Mouse (Mus musculus) MEL (cell line): ENCODE measurements around the gene Ppm1m. TPM values are rescaled to one million over a fixed set of nuclear protein-coding genes. Genes with fewer than 3 reads are reported as not detected.

Source experiments
- DNase-seq: peaks from one replicate; pipeline ENCODE4 v3.0.0; 2011; ENCODE audit warnings: low read depth, low spot score
- H3K27ac ChIP-seq: 2 replicates; pipeline ENCODE4 v1.5.1; 2012; ENCODE audit warnings: low read depth, mild to moderate bottlenecking, control low read depth, low read length, moderate library complexity; ENCODE audit not compliant: control insufficient read depth
- H3K27me3 ChIP-seq, 2 experiments: fragments of 150-350 bp in 1 of 2; sonication (generic) in 1 of 2; 2 replicates each; pipeline ENCODE4 v1.6.1; 2012; ENCODE audit warnings: low read length in 2 of 2, mild to moderate bottlenecking in 2 of 2, improper control_type of control experiment in 1 of 2, moderate library complexity in 1 of 2; ENCODE audit not compliant: insufficient read depth in 2 of 2, control insufficient read depth in 1 of 2
- H3K36me3 ChIP-seq, 2 experiments: 2 replicates each; pipeline ENCODE4 v1.6.1; 2012 to 2014; ENCODE audit warnings: low read length in 2 of 2, improper control_type of control experiment in 1 of 2, inconsistent platforms in 1 of 2, mild to moderate bottlenecking in 1 of 2; ENCODE audit not compliant: insufficient read depth in 2 of 2, control insufficient read depth in 1 of 2
- H3K4me1 ChIP-seq, 2 experiments: fragments of 150-350 bp in 1 of 2; sonication (generic) in 1 of 2; 2 replicates each; pipeline ENCODE4 v1.6.1; 2012; ENCODE audit warnings: low read length in 2 of 2, improper control_type of control experiment in 1 of 2, mild to moderate bottlenecking in 1 of 2; ENCODE audit not compliant: insufficient read depth in 2 of 2, control insufficient read depth in 1 of 2
- H3K4me3 ChIP-seq, 2 experiments: fragments of 150-350 bp in 1 of 2; sonication (generic) in 1 of 2; 2 replicates each; pipeline ENCODE4 v1.5.1; 2012; ENCODE audit warnings: low read depth in 2 of 2, low read length in 2 of 2, mild to moderate bottlenecking in 2 of 2, moderate library complexity in 2 of 2, control low read depth in 1 of 2, improper control_type of control experiment in 1 of 2; ENCODE audit not compliant: control insufficient read depth in 1 of 2, insufficient read depth in 1 of 2
- H3K79me2 ChIP-seq: 2 replicates; pipeline ENCODE4 v1.6.1; 2012; ENCODE audit warnings: mild to moderate bottlenecking, low read length, moderate library complexity; ENCODE audit not compliant: control insufficient read depth, poor library complexity, insufficient read depth
- H3K9ac ChIP-seq: 2 replicates; pipeline ENCODE4 v1.6.1; 2012; ENCODE audit warnings: low read depth, mild to moderate bottlenecking, control low read depth, low read length, moderate library complexity; ENCODE audit not compliant: control insufficient read depth, poor library complexity, severe bottlenecking
- H3K9me3 ChIP-seq: fragments of 150-350 bp; sonication (generic); replicated peaks from 2 replicates; pipeline ENCODE4 v1.6.1; 2012; ENCODE audit warnings: mild to moderate bottlenecking, low read length, improper control_type of control experiment, moderate library complexity; ENCODE audit not compliant: insufficient read depth
- CTCF ChIP-seq, 3 experiments: IDR thresholded peaks in 2 of 3; conservative IDR thresholded peaks in 1 of 3; 2 replicates each; pipeline ENCODE4 v1.5.1; 2011 to 2012; ENCODE audit warnings: low read length in 3 of 3, low read depth in 2 of 3, mild to moderate bottlenecking in 2 of 3, improper control_type of control experiment in 1 of 3, inconsistent platforms in 1 of 3, mixed read lengths in 1 of 3, moderate library complexity in 1 of 3; ENCODE audit not compliant: control insufficient read depth in 1 of 3, insufficient read depth in 1 of 3, poor library complexity in 1 of 3, severe bottlenecking in 1 of 3
- E2F4 ChIP-seq: IDR thresholded peaks from 2 replicates; pipeline ENCODE4 v1.6.1; 2011; ENCODE audit warnings: low read depth, low read length, improper control_type of control experiment, borderline replicate concordance
- GABPA ChIP-seq: IDR thresholded peaks from 2 replicates; pipeline ENCODE4 v1.6.1; 2012; ENCODE audit warnings: low read depth, mild to moderate bottlenecking, inconsistent platforms, low read length, improper control_type of control experiment, moderate library complexity
- JUND ChIP-seq: IDR thresholded peaks from 2 replicates; pipeline ENCODE4 v1.6.1; 2011; ENCODE audit warnings: low read depth, mild to moderate bottlenecking, improper control_type of control experiment, low read length
- KAT2A ChIP-seq: conservative IDR thresholded peaks from 2 replicates; pipeline ENCODE4 v1.6.1; 2012; ENCODE audit warnings: low read depth, low read length, improper control_type of control experiment, inconsistent platforms
- MAZ ChIP-seq: IDR thresholded peaks from 2 replicates; pipeline ENCODE4 v1.6.1; 2012; ENCODE audit warnings: low read depth, mild to moderate bottlenecking, inconsistent platforms, low read length, improper control_type of control experiment
- MYB ChIP-seq: IDR thresholded peaks from 2 replicates; pipeline ENCODE4 v1.6.1; 2011; ENCODE audit warnings: mild to moderate bottlenecking, low read depth, low read length, improper control_type of control experiment
- MYC ChIP-seq: IDR thresholded peaks from 2 replicates; pipeline ENCODE4 v1.6.1; 2011; ENCODE audit warnings: low read depth, mild to moderate bottlenecking, low read length, improper control_type of control experiment, moderate library complexity
- NELFE ChIP-seq: IDR thresholded peaks from 2 replicates; pipeline ENCODE4 v1.6.1; 2011; ENCODE audit warnings: low read depth, low read length, improper control_type of control experiment
- POLR2AphosphoS2 ChIP-seq: IDR thresholded peaks from 2 replicates; pipeline ENCODE4 v1.6.1; 2011; ENCODE audit warnings: low read length, improper control_type of control experiment
- POLR2AphosphoS5 ChIP-seq: IDR thresholded peaks from 2 replicates; pipeline ENCODE4 v1.6.1; 2012; ENCODE audit warnings: low read depth, borderline replicate concordance, mild to moderate bottlenecking, inconsistent platforms, low read length, moderate library complexity, mixed read lengths
- RCOR1 ChIP-seq: IDR thresholded peaks from 2 replicates; pipeline ENCODE4 v1.6.1; 2012; ENCODE audit warnings: low read depth, mild to moderate bottlenecking, inconsistent platforms, low read length, improper control_type of control experiment
- SMC3 ChIP-seq: IDR thresholded peaks from 2 replicates; pipeline ENCODE4 v1.6.1; 2011; ENCODE audit warnings: low read depth, low read length, improper control_type of control experiment
- TAL1 ChIP-seq: IDR thresholded peaks from 2 replicates; pipeline ENCODE4 v1.6.1; 2012; ENCODE audit warnings: mild to moderate bottlenecking, inconsistent platforms, low read length, moderate library complexity, mixed read lengths
- TCF12 ChIP-seq: IDR thresholded peaks from 2 replicates; pipeline ENCODE4 v1.6.1; 2014; ENCODE audit warnings: low read depth, mild to moderate bottlenecking, inconsistent platforms, low read length, improper control_type of control experiment, moderate library complexity
- USF2 ChIP-seq, 2 experiments: IDR thresholded peaks; 2 replicates each; pipeline ENCODE4 v1.6.1; 2011 to 2012; ENCODE audit warnings: improper control_type of control experiment in 2 of 2, low read length in 2 of 2, borderline replicate concordance in 1 of 2, inconsistent platforms in 1 of 2, low read depth in 1 of 2, mild to moderate bottlenecking in 1 of 2; ENCODE audit not compliant: insufficient read depth in 1 of 2
- ZC3H11A ChIP-seq: IDR thresholded peaks from 2 replicates; pipeline ENCODE4 v1.6.1; 2012; ENCODE audit warnings: low read depth, mild to moderate bottlenecking, inconsistent platforms, low read length, improper control_type of control experiment
- ZNF384 ChIP-seq: IDR thresholded peaks from 2 replicates; pipeline ENCODE4 v1.6.1; 2012; ENCODE audit warnings: low read depth, mild to moderate bottlenecking, inconsistent platforms, low read length, improper control_type of control experiment
- polyA plus RNA-seq, 2 experiments: library from polyadenylated mRNA; stranded (reverse) in 1 of 2; unstranded in 1 of 2; fragments of >175 nt in 1 of 2; fragments of >200 nt in 1 of 2; gene quantifications; 2 replicates each; pipeline versions ENCODE4 v1.2.1 to v1.2.4; 2012; ENCODE audit warnings: low replicate concordance in 2 of 2, low read depth in 1 of 2; ENCODE audit not compliant: insufficient read length in 2 of 2, insufficient read depth in 1 of 2, missing spikeins in 1 of 2
- total RNA-seq: library from RNA; depleted of rRNA; stranded (reverse); fragments of 300-350 nt; gene quantifications from 2 replicates; pipeline ENCODE4 v1.2.3, GENCODE M21; 2012

The Ppm1m gene
- total and polyA plus RNA-seq, 3 experiments: 34.2 to 47.2 TPM; not detected in 1

DNA sequence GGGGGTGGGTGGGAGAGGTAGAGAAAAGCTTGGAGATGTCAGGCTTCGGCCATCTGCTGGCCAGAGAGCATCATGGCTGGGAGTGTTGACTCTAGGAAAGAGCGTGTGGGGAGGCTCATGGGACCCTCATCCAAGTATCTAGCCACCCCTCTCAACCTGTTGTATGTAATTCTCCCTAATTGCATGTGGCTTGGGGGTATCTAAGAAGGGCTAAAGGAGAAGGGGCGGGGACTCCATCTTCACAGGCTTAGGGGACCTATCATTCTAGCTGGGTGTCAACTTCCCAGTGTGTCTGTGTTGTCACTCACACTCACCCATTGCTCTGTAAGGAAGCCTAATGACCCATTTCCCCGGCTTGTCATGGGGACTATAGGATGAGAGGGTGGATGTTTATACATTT, 32.3 kb upstream of the Ppm1m start:
- Histone ChIP-seq H3K36me3 (no peaks in the 10 kb centered on the region; a peak in 1 of 4 replicates), H3K4me3 (no peak overlapping the region)
- TF ChIP-seq USF2 (IDR thresholded peaks at IDR 0.05; ENCODE audit: borderline replicate concordance in 1 of 2, insufficient read depth in 1 of 2, low read depth in 1 of 2, low read length in 2 of 2) (no peak), JUND (no peak), ZNF384 (no peak), TCF12 (no peak), MYB (no peak), POLR2AphosphoS5 (no peak), SMC3 (no peak), POLR2AphosphoS2 (no peak), MAZ (no peak), E2F4 (no peak), MYC (no peak), RCOR1 (no peak), CTCF (IDR thresholded peaks at IDR 0.05 in 2 of 3, conservative IDR thresholded peaks at IDR 0.05 in 1 of 3; ENCODE audit: control insufficient read depth in 1 of 3, insufficient read depth in 1 of 3, low read depth in 2 of 3, low read length in 3 of 3, poor library complexity in 1 of 3, severe bottlenecking in 1 of 3) (no peak), ZC3H11A (no peak), GABPA (no peak), NELFE (no peak), TAL1 (no peak)
- TF ChIP-seq, all 39 proteins: peak for 0
- H3K27me3 ChIP-seq: no peaks in the 10 kb centered on the region
- DNase-seq: no peak
- H3K9ac ChIP-seq: no peak overlapping the region
- H3K79me2 ChIP-seq: no peaks in the 10 kb centered on the region
- H3K9me3 ChIP-seq: no peaks in the 10 kb centered on the region
- no peak overlapping the region for H3K27ac ChIP-seq
- peaks cover 0 to 7% of the 10 kb centered on the region in 2 experiments; a peak in 1 of 4 replicates for H3K4me1 ChIP-seq

DNA sequence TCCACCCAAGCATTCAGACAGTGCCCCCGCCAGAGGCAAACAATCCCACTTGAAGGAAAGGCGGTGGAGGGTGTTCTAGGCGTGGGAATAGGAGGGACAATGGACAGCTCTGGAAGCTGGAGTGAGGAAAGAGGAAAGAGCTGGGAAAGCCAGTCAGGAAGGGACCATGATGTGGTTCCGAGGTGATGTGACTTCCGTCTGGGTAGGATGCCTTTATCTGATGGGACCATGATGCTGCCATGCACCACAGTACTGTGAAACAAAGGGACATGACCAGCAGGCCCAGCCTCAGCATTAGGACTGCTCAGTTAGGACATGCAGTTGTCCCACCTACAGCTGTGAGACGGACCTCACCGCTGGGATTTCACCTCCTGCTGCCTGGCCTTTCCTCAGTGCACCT, 31.7 kb upstream of the Ppm1m start:
- no peak for DNase-seq
- H3K9me3 ChIP-seq: no peaks in the 10 kb centered on the region
- no peak overlapping the region for H3K9ac ChIP-seq
- peaks cover 0 to 7% of the 10 kb centered on the region in 2 experiments; a peak in 1 of 4 replicates for H3K4me1 ChIP-seq
- H3K27me3 ChIP-seq: no peaks in the 10 kb centered on the region
- TF ChIP-seq KAT2A: no peak
- no peak overlapping the region for H3K4me3 ChIP-seq
- no peaks in the 10 kb centered on the region; a peak in 1 of 4 replicates for H3K36me3 ChIP-seq
- no peak overlapping the region for H3K27ac ChIP-seq
- H3K79me2 ChIP-seq: no peaks in the 10 kb centered on the region
